Mouse (Mus musculus): ENCODE measurements around the gene Anks1. TPM values are rescaled to one million over a fixed set of nuclear protein-coding genes. Genes with fewer than 3 reads are reported as not detected.

Gene Anks1
- total RNA-seq, 4 experiments from 2014 or later: 6.3 to 9.2 (median 7.9) TPM

- DNase-seq (ENCODE audit: low spot score in 2 of 2): no peak
Observed at GRCm38 (mm10) chr17:28092297-28092696, 183.2 kb downstream of the Anks1 start.

GRCm38 (mm10) chr17:28093837-28094236 is 184.7 kb downstream of the Anks1 start:
- DNase-seq (ENCODE audit: low spot score in 2 of 2): no peak

- no peak for DNase-seq (ENCODE audit: low spot score in 2 of 2)
Observed at GRCm38 (mm10) chr17:28096418-28096817, 187.3 kb downstream of the Anks1 start.

- no peak for DNase-seq (ENCODE audit: low spot score in 2 of 2)
Observed at GRCm38 (mm10) chr17:28097308-28097707, 188.2 kb downstream of the Anks1 start.

GRCm38 (mm10) chr17:28099086-28099485 is 190.0 kb downstream of the Anks1 start:
- DNase-seq (ENCODE audit: low spot score in 2 of 2): no peak

GRCm38 (mm10) chr17:28100669-28101068 is 191.6 kb downstream of the Anks1 start:
- no peak for DNase-seq (ENCODE audit: low spot score in 2 of 2)

GRCm38 (mm10) chr17:28101284-28101887 is 192.3 kb downstream of the Anks1 start:
- DNase-seq (ENCODE audit: low spot score in 2 of 2): no peak

GRCm38 (mm10) chr17:28101902-28102319 is 192.8 kb downstream of the Anks1 start:
- DNase-seq (ENCODE audit: low spot score in 2 of 2): no peak

GRCm38 (mm10) chr17:28104416-28104815 is 195.3 kb downstream of the Anks1 start:
- DNase-seq (ENCODE audit: low spot score in 2 of 2): no peak

- no peak for DNase-seq (ENCODE audit: low spot score in 2 of 2)
Observed at GRCm38 (mm10) chr17:28106352-28106751, 197.2 kb downstream of the Anks1 start.

- no peak for DNase-seq (ENCODE audit: low spot score in 2 of 2)
Observed at GRCm38 (mm10) chr17:28107275-28107674, 198.2 kb downstream of the Anks1 start.

- DNase-seq (ENCODE audit: low spot score in 2 of 2): no peak
Observed at GRCm38 (mm10) chr17:28112266-28112665, 203.2 kb downstream of the Anks1 start.

Other genes starting within 250 kb of the Anks1 start
- not detected for gene Spdef, start 180.4 kb upstream of the Anks1 start, total RNA-seq (2022)
- 100 to 1,000 TPM; 224 to 253 (median 227) TPM for gene D17Wsu92e, start 88.7 kb upstream of the Anks1 start, total RNA-seq (2022)
- 10 to 100 TPM; 52.1 to 64.3 (median 59.5) TPM for gene Snrpc, start 71.2 kb upstream of the Anks1 start, total RNA-seq (2022)
- gene Uhrf1bp1, start 52.9 kb upstream of the Anks1 start, total RNA-seq (2022): 10 to 100 TPM; 21.0 to 30.9 (median 28.8) TPM
- gene Taf11, start 538 bp downstream of the Anks1 start, total RNA-seq (2022): 10 to 100 TPM; 15.9 to 18.8 (median 17.0) TPM
- gene Tcp11, start 171.3 kb downstream of the Anks1 start, total RNA-seq (2022): not detected
- under 1 TPM; 0.05 to 0.46 (median 0.30) TPM for gene Scube3, start 232.8 kb downstream of the Anks1 start, total RNA-seq (2022)